Mouse (Mus musculus) gastrocnemius, adult 2 months (tissue): ENCODE results near the gene Tex13c1. TPM values are rescaled to one million over a fixed set of nuclear protein-coding genes. Genes with fewer than 3 reads are reported as not detected.

Experiments used
- DNase-seq: peaks from one replicate; pipeline ENCODE4 v3.0.0; 2022
- H3K27ac ChIP-seq: fragments of 200-600 bp; 2 replicates; pipeline ENCODE4 v1.8.1; 2022; ENCODE audit warnings: mild to moderate bottlenecking
- H3K4me3 ChIP-seq: fragments of 200-600 bp; 2 replicates; pipeline ENCODE4 v1.8.1; 2022; ENCODE audit warnings: mild to moderate bottlenecking, moderate library complexity
- CTCF ChIP-seq: fragments of 200-600 bp; IDR thresholded peaks from 2 replicates; pipeline ENCODE4 v1.8.1; 2022; ENCODE audit warnings: antibody characterized with exemption, mild to moderate bottlenecking, moderate library complexity
- intact Hi-C: fragments of 180-260 bp; cut with DNase I; formaldehyde crosslinking; loops from one replicate; pipeline ENCODE4 v1.15.1; 2025
- long read RNA-seq, 2 experiments: library from polyadenylated mRNA; stranded (forward); transcript quantifications; one replicate each; pipeline ENCODE4 v2.0.0; 2021
- total RNA-seq, 2 experiments: library from RNA; stranded (reverse); gene quantifications; 2 replicates each; pipeline ENCODE4 v1.2.3; 2021

Tex13c1 gene
- total RNA-seq: not detected
- long read RNA-seq, experiment 1: 0 reads
- long read RNA-seq, experiment 2: 0 reads

- H3K27ac ChIP-seq: no peak within 1 kb of the TSS
- no peak for TF ChIP-seq CTCF
- no peak within 1 kb of the TSS for H3K4me3 ChIP-seq
- DNase-seq: no peak
- intact Hi-C loops: no loop called here
Observed at GRCm38 (mm10) chrX:43590860-43591259, at the start of gene Tex13c1. Tex13c1 (plus strand) TSS chrX:43591160.

Other genes with a start within 250 kb of the Tex13c1 start
- not detected for gene Tenm1, start 162.0 kb upstream of the Tex13c1 start, total RNA-seq